Mouse (Mus musculus) midbrain, embryonic 16.5 days (tissue): ENCODE measurements around the gene Eps8. TPM values are rescaled to one million over a fixed set of nuclear protein-coding genes. Genes with fewer than 3 reads are reported as not detected.
"Not testable (repeated sequence)": the region's sequence is repeated elsewhere in the genome, so short reads cannot be mapped to it uniquely, and the experiment has no call there.

Experiments used
- ATAC-seq: fragments of 200-750 bp; cut with Nextera tagmentation; 2 replicates; pipeline ENCODE4 v1.8.0; 2017; ENCODE audit warnings: moderate TSS enrichment
- H3K27ac ChIP-seq: fragments of 300-500 bp; sonication (generic); 2 replicates; pipeline ENCODE4 v1.5.1; 2014; ENCODE audit warnings: mild to moderate bottlenecking, low read length, mixed read lengths
- H3K27me3 ChIP-seq: fragments of 300-500 bp; sonication (generic); 2 replicates; pipeline ENCODE4 v1.6.1; 2014; ENCODE audit warnings: low read depth, low read length, mixed read lengths; ENCODE audit not compliant: control insufficient read depth, insufficient read depth
- H3K36me3 ChIP-seq: fragments of 300-500 bp; sonication (generic); 2 replicates; pipeline ENCODE4 v1.6.1; 2014; ENCODE audit warnings: mild to moderate bottlenecking, low read length, moderate library complexity, mixed read lengths; ENCODE audit not compliant: control insufficient read depth, insufficient read depth
- H3K4me1 ChIP-seq: fragments of 300-500 bp; sonication (generic); 2 replicates; pipeline ENCODE4 v1.6.1; 2014; ENCODE audit warnings: mild to moderate bottlenecking, low read length, mixed read lengths; ENCODE audit not compliant: control insufficient read depth, insufficient read depth
- H3K4me2 ChIP-seq: fragments of 300-500 bp; sonication (generic); 2 replicates; pipeline ENCODE4 v1.6.1; 2014; ENCODE audit warnings: mild to moderate bottlenecking, low read length, mixed read lengths
- H3K4me3 ChIP-seq: fragments of 300-500 bp; sonication (generic); 2 replicates; pipeline ENCODE4 v1.5.1; 2014; ENCODE audit warnings: low read depth, mild to moderate bottlenecking, low read length, moderate library complexity, mixed read lengths
- H3K9ac ChIP-seq: fragments of 300-500 bp; sonication (generic); 2 replicates; pipeline ENCODE4 v1.6.1; 2014; ENCODE audit warnings: low read depth, low read length, mixed read lengths
- H3K9me3 ChIP-seq: fragments of 300-500 bp; sonication (generic); replicated peaks from 2 replicates; pipeline ENCODE4 v1.6.1; 2014; ENCODE audit warnings: mild to moderate bottlenecking, low read length, mixed read lengths; ENCODE audit not compliant: control insufficient read depth, poor library complexity, severe bottlenecking
- WGBS: fragments of 180-500 bp; shearing (Covaris S2); extraction: QIAGEN DNeasy Blood & Tissue Kit; methylation state at CpG from one replicate; pipeline ENCODE4 v1.1.7; 2014; 5-methylcytosine and 5-hydroxymethylcytosine counted together
- polyA plus RNA-seq: library from polyadenylated mRNA; unstranded; fragments of >200 nt; fragmentation: Nextera tagmentation; extraction: Ambion mirVana; gene quantifications from 2 replicates; pipeline ENCODE4 v1.2.1, GENCODE M21; 2015

Gene Eps8
- polyA plus RNA-seq, 1 experiment from 2014 or later: 26.4 TPM

DNA sequence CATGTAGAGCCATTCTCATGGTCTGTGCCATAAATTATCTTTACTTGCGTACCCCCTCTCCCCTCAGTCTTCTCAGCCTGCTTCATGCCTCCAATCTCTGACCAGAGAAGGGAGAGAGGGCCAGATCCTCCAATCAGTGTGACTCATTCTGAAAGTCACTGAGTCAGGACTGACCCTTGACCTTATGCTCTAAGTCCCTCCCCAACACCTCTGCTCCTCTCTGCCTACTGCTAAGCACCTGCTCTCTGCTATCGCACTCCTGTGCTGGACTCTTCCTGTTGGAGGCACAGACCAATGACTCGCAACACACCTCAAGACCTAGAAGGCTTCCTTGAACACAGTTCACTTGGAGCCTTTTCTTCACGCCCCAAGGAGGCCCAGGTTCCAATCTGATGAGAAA lies 162.1 kb downstream of the Eps8 start:
- Histone ChIP-seq H3K4me3 (no peak overlapping the region), H3K9ac (no peak overlapping the region), H3K9me3 (no peaks in the 10 kb centered on the region), H3K4me2 (no peak overlapping the region), H3K27ac (no peak overlapping the region), H3K27me3 (no peaks in the 10 kb centered on the region), H3K4me1 (no peaks in the 10 kb centered on the region), H3K36me3 (no peaks in the 10 kb centered on the region)
- WGBS: 94% methylated on average over 4 of the region's 4 CpGs
- no peak for ATAC-seq

DNA sequence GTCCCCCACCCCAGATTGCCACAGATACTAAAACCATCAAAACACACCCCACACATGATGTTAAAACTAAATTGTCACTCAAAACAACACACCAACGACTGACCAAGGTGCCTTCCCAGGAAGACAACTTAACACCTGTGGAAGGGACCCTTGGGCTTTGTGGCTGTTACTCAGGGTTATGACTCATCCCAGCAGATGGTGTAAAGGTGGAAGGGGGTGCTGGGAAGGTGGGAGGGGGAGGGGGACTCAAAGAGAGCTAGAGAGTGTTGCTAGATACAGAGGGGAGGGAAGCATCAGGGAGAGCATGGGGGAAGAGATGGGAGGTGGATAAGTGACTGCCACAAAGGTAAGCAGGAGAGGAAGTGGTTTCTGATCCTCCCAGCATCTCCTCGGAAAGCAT lies 163.0 kb downstream of the Eps8 start:
- Histone ChIP-seq H3K36me3 (no peaks in the 10 kb centered on the region), H3K4me2 (no peak overlapping the region), H3K4me3 (no peak overlapping the region), H3K27ac (no peak overlapping the region), H3K9me3 (no peaks in the 10 kb centered on the region), H3K27me3 (no peaks in the 10 kb centered on the region), H3K4me1 (no peaks in the 10 kb centered on the region), H3K9ac (no peak overlapping the region)
- ATAC-seq: no peak
- WGBS: 91% methylated on average over 2 of the region's 2 CpGs

DNA sequence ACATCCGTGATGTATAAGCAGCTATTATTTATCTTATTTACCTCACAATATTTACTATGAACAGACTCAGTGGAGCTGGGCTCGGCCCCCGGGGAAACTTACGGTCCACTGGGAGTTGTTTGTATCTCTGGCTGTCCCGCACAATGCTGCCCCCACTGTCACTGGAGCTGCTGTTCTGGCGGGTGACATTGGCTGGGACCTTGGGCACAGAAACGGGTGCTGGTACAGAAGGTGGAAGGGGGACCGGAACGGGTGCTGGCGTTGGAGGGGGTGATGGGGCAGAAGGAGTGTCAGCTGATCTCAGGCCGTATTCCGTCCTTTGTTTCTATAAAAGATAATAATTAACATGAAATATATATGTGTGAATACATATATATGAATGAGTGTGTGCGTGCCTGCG lies 164.6 kb downstream of the Eps8 start:
- 92% methylated on average over 14 of the region's 14 CpGs for WGBS
- Histone ChIP-seq H3K9ac (no peak overlapping the region), H3K27ac (no peak overlapping the region), H3K27me3 (no peaks in the 10 kb centered on the region), H3K36me3 (no peaks in the 10 kb centered on the region), H3K4me3 (no peak overlapping the region), H3K4me1 (no peaks in the 10 kb centered on the region), H3K9me3 (no peaks in the 10 kb centered on the region), H3K4me2 (no peak overlapping the region)
- no peak for ATAC-seq

- H3K27me3 ChIP-seq: no peaks in the 10 kb centered on the region
- no peak overlapping the region for H3K4me2 ChIP-seq
- 65% methylated on average over 6 of the region's 6 CpGs for WGBS
- H3K4me3 ChIP-seq: no peak overlapping the region
- no peak overlapping the region for H3K27ac ChIP-seq
- H3K4me1 ChIP-seq: no peaks in the 10 kb centered on the region
- H3K9me3 ChIP-seq: no peaks in the 10 kb centered on the region
- H3K36me3 ChIP-seq: no peaks in the 10 kb centered on the region
- H3K9ac ChIP-seq: no peak overlapping the region
- no peak for ATAC-seq
Measured at GRCm38 (mm10) chr6:137487443-137487842, 167.2 kb downstream of the Eps8 start.

DNA sequence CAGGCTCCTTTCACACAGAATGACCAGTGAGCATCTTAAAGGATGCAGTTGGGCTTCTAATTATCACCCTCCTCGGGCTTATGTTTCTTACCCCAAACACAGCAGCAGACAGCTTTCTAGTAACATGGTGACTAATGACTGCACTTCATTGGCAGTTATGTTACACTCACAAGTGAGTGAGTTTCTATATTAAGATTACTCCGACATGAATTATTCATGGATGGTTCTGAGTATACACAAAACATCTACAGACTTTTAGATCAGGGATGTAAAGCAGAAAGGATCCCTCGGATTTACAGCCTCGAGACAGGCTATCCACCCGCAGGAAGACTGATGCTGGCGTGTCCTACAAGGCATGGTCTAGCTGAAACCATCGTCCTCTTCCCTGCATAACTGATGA lies 171.8 kb downstream of the Eps8 start:
- no peak for ATAC-seq
- H3K4me3 ChIP-seq: no peak overlapping the region

DNA sequence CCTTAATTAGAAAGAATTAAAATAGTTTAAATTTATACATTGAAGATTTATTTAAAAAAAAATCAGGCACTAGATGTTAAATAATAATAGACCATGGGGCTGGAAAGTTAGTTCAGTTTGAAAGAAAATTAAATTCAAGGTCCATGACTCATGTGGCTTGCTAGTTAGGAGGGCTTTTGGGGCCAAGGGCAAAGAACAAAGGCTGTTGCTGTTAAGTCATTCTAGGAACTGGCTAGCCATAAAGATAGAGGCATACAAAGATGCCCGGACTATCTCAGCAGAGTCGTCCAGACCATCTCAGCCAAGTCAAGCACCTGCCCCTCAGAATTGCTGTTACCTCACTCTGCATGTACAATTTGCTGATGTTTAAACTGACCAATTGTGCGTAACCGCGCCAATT lies 179.0 kb downstream of the Eps8 start:
- H3K4me2 ChIP-seq, H3K9ac ChIP-seq, H3K4me3 ChIP-seq, ATAC-seq, H3K9me3 ChIP-seq, H3K27me3 ChIP-seq, H3K27ac ChIP-seq, H3K36me3 ChIP-seq: not testable (repeated sequence)
- 97% methylated on average over 5 of the region's 5 CpGs for WGBS
- peaks cover 15% of the 10 kb centered on the region for H3K4me1 ChIP-seq

More for the DNA sequence above, 171.8 kb downstream of the Eps8 start:
- Histone ChIP-seq H3K4me2 (no peak overlapping the region), H3K9ac (no peak overlapping the region), H3K27ac (no peak overlapping the region), H3K36me3 (no peaks in the 10 kb centered on the region; the same call in 1 of the 2 replicates), H3K4me1 (no peaks in the 10 kb centered on the region), H3K9me3 (no peaks in the 10 kb centered on the region), H3K27me3 (no peaks in the 10 kb centered on the region)
- WGBS: 68% methylated on average over 7 of the region's 7 CpGs

GRCm38 (mm10) chr6:137473433-137473832 lies 181.2 kb downstream of the Eps8 start:
- Histone ChIP-seq H3K27ac (no peak overlapping the region), H3K4me3 (no peak overlapping the region), H3K4me2 (no peak overlapping the region), H3K36me3 (peaks cover 2% of the 10 kb centered on the region; the same call in 1 of the 2 replicates), H3K4me1 (peaks cover 17% of the 10 kb centered on the region), H3K9me3 (no peaks in the 10 kb centered on the region), H3K27me3 (no peaks in the 10 kb centered on the region; the same call in 1 of the 2 replicates), H3K9ac (no peak overlapping the region)
- ATAC-seq: no peak
- 85% methylated on average over 1 of the region's 1 CpGs for WGBS

DNA sequence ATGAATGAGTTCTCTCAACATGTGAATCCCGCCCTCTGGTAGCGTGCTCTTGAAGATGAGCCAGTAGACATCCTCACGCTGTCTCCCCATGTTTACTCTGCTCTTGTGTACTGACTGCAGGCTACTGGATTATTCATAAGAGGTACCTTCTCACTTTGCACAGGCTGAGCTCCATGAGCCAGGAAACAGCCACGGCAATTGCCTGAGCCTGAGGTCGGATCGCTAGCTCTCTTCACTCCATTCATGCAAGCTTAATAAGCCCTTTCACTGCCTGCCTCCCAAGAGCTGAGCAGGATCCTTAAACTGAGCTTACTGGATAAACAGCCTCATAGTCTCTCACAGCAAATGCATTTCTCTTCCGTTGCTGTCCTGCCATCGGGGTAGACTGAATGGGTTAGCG lies 182.5 kb downstream of the Eps8 start:
- no peaks in the 10 kb centered on the region for H3K9me3 ChIP-seq
- H3K9ac ChIP-seq: no peak overlapping the region
- H3K36me3 ChIP-seq: peaks cover 2% of the 10 kb centered on the region; the same call in 1 of the 2 replicates
- 35% methylated on average over 9 of the region's 9 CpGs for WGBS
- peaks cover 17% of the 10 kb centered on the region for H3K4me1 ChIP-seq
- H3K4me3 ChIP-seq: no peak overlapping the region
- peak overlapping the region; percentile 68 for H3K27ac ChIP-seq
- H3K27me3 ChIP-seq: no peaks in the 10 kb centered on the region; the same call in 1 of the 2 replicates
- peak; percentile 50 for ATAC-seq
- H3K4me2 ChIP-seq: no peak overlapping the region

- Histone ChIP-seq H3K27ac (peak overlapping the region; percentile 68), H3K4me1 (peaks cover 17% of the 10 kb centered on the region), H3K9me3 (no peaks in the 10 kb centered on the region), H3K36me3 (peaks cover 2% of the 10 kb centered on the region; the same call in 1 of the 2 replicates), H3K9ac (no peak overlapping the region), H3K4me2 (no peak overlapping the region), H3K27me3 (no peaks in the 10 kb centered on the region; the same call in 1 of the 2 replicates), H3K4me3 (no peak overlapping the region)
- ATAC-seq: peak; percentile 85
- WGBS: 15% methylated on average over 11 of the region's 11 CpGs
Measured at GRCm38 (mm10) chr6:137470901-137471598, 183.6 kb downstream of the Eps8 start.
